Mouse (Mus musculus): ENCODE results near the gene Plcz1. TPM values are rescaled to one million over a fixed set of nuclear protein-coding genes. Genes with fewer than 3 reads are reported as not detected.
A peak's percentile ranks its signal among the peaks of the same experiment; 100 is the strongest.

The Plcz1 gene
- not detected for total RNA-seq (2021)
- long read RNA-seq, experiment 1 = 0 reads
- long read RNA-seq, experiment 2 = 0 reads

DNA sequence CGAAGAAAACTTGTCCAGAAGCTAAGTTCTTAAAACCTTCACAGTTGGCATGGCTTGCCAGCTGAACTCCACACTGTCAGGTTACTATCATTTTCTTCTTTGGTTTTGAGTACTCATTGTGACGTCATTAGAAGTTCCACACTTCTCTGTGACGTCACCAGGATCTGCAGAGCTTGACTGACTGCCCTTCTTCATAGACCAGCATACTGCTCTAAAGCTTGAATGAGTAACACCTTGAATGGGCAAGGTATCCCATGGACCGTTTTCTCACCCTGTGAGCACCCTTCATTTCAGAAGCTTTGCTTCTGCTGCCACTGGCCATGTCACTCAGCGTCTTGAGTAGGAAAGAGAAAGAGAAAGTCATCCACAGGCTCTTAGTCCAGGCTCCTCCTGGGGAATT, at the start of gene Plcz1:
TSS of gene Plcz1 (minus strand) at position 101 of the 400 bp plus-strand sequence.
- no peak for DNase-seq
- intact Hi-C loops (cut with DNase I) = no loop called here
- TF ChIP-seq CTCF (IDR thresholded peaks at IDR 0.05) = no peak
- no peak within 1 kb of the TSS for H3K27ac ChIP-seq
- no peak within 1 kb of the TSS for H3K4me3 ChIP-seq

GRCm38 (mm10) chr6:140089855-140090254, 48.6 kb upstream of the Plcz1 start:
- intact Hi-C loops (cut with DNase I) = no loop called here
- no peak for TF ChIP-seq CTCF (IDR thresholded peaks at IDR 0.05)
- Histone ChIP-seq H3K4me3 (no peak overlapping the region), H3K27ac (no peak overlapping the region)
- DNase-seq = no peak

DNA sequence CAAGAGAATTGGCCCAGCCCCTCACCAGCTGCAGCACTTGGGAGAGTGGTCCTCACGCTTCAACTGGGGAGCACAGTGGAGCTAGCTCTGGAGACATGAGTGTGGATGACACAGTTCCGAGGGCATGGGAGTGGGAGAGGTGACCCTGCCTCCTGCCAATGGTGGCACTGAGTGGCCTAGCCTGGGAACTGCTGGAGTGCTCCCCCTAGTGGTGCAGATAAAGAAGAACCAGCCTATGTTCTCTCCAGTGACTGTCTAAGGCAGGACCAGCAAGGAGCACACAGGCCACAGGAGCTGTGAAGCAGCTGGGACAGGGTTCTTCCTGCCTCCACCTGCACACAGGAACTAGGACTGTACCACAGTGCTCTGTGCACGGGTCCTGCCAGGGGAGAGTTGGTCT, 40.5 kb upstream of the Plcz1 start:
- no peak for DNase-seq
- intact Hi-C loops (cut with DNase I) = no loop called here
- TF ChIP-seq CTCF (IDR thresholded peaks at IDR 0.05) = peak; percentile 35

DNA sequence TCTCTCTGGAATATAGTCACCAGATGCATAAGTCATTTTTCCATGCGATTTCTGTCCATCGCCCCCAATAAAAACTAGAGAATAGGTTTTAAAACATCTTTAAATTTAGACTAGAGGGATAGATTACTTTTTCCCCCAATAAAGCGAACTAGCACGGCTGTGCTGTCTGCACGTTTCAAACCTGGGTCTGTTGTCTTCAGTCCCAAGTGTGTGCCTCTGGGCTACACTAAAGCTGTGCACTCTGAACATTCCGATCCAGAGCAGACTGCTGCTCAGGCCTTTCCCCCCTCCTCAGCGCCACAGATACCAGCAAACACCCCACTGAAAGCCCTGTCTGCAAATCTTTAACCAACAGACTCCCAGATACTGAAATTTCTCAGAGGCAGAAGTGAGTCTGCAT, 39.7 kb upstream of the Plcz1 start:
- H3K27ac ChIP-seq = no peak overlapping the region
- no peak for DNase-seq
- no peak overlapping the region; the same call in 1 of the 2 replicates for H3K4me3 ChIP-seq
- TF ChIP-seq CTCF (IDR thresholded peaks at IDR 0.05) = no peak
- intact Hi-C loops (cut with DNase I) = no loop called here

More for the DNA sequence above, 40.5 kb upstream of the Plcz1 start:
- Histone ChIP-seq H3K27ac (no peak overlapping the region), H3K4me3 (no peak overlapping the region)

- TF ChIP-seq CTCF (IDR thresholded peaks at IDR 0.05) = no peak
- no peak for DNase-seq
- H3K4me3 ChIP-seq = no peak overlapping the region
- H3K27ac ChIP-seq = no peak overlapping the region
- intact Hi-C loops (cut with DNase I) = no loop called here
Measured at GRCm38 (mm10) chr6:140069177-140069576, 27.9 kb upstream of the Plcz1 start.

DNA sequence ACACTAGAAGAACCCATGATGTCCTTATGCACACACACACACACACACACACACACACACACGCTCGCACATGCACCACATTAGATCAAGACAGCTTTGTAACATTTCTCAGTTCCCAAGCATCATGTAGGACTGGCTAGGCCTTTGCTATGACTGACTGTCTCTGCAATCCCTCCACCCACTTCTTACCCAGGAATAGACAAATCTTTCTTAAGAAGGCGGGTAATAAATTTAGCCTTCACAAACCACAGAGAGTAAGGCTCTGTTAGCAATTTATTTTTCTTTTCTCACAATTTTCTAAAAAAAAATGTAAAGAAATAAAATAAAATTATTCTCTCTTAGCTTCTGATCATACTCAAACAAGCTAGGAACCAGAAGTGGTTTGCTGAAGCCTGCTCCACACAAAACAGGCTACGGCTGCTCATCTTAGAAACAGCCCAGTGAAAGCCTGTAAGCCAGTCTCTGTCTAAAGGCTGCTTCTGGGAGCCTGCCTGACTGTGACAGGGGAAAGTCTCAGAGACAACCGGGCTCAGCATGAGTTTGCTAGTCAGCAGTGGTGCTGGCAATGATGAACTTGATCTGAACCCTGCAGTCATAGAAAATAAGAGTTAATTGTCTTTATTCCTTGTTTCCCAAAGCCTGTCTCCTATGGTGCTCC, 13.1 kb upstream of the Plcz1 start:
- Histone ChIP-seq H3K4me3 (no peak overlapping the region), H3K27ac (no peak overlapping the region)
- no peak for TF ChIP-seq CTCF (IDR thresholded peaks at IDR 0.05)
- intact Hi-C loops (cut with DNase I) = no loop called here
- DNase-seq = no peak

DNA sequence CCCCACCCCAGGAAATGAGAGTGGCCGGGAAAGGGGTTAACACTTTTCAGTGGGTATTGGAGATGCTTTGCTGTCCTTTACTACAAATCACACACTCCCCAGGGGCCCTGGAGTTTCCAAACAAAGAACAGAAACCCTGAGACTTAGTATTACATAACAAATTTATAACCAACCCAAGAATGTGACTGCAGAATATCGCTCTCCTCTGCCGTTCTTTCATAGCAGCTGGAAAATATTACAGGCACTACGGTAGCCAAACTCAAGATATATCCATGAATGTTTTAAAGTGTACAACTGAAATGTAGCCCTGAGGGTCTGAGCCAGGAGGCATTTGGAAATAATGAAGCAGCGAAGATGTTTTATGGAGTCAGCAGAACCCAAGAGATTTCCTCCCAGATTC, 10.2 kb upstream of the Plcz1 start:
- peak; percentile 45 for DNase-seq
- no peak for TF ChIP-seq CTCF (IDR thresholded peaks at IDR 0.05)
- Histone ChIP-seq H3K4me3 (no peak overlapping the region), H3K27ac (peak overlapping the region; percentile 29; the same call in 1 of the 2 replicates)
- intact Hi-C loops (cut with DNase I) = no loop called here

- H3K4me3 ChIP-seq = no peak within 1 kb of the TSS
- intact Hi-C loops (cut with DNase I) = no loop called here
- no peak for DNase-seq
- TF ChIP-seq CTCF (IDR thresholded peaks at IDR 0.05) = no peak
- no peak within 1 kb of the TSS for H3K27ac ChIP-seq
Measured at GRCm38 (mm10) chr6:140040952-140041351, 305 bp downstream of the Plcz1 start, which contains the start of gene Capza3. Capza3 (plus strand) TSS chr6:140041252.

DNA sequence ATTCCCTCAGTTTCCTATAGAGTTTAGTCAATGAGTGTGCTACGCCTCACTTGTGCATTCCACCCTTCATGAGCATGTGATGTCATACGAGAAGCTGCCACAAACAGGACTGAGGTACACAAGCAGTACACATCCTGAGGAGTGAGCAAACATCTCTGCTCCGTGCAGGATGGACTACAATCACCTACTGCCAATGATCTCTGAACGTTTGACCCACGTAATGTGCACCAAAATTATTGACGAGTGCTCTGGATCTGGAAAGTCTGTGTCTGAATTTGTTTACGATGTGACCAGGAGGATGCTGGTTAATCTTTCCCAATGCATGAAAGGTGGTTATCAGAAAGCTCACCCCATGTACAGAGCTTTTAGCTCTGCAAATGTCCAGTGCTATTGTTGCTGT, 16.9 kb downstream of the Plcz1 start:
- Histone ChIP-seq H3K27ac (no peak overlapping the region), H3K4me3 (no peak overlapping the region)
- intact Hi-C loops (cut with DNase I) = no loop called here
- no peak for TF ChIP-seq CTCF (IDR thresholded peaks at IDR 0.05)
- no peak for DNase-seq

- H3K4me3 ChIP-seq = no peak overlapping the region
- no peak for DNase-seq
- intact Hi-C loops (cut with DNase I) = no loop called here
- H3K27ac ChIP-seq = no peak overlapping the region
- no peak for TF ChIP-seq CTCF (IDR thresholded peaks at IDR 0.05)
Measured at GRCm38 (mm10) chr6:140005181-140005580, 36.1 kb downstream of the Plcz1 start.

DNA sequence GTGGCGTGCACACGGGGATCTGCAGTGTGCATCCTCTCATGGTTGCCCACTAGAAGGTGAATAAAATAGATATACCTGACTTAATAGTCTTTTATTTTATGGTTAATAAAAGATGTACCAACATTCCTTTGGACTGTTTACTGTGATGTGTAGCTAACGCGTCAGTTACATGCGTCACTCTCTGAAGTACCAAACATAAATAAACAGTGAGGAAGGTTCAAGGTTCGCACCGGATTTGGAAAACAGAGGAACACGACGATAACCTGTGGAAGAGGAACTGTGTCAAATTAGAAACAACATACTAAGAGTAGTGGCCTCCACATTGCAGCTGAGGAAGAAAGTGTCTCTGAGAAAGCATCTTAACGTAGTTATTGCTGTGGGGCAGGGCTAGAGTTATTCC, 51.7 kb downstream of the Plcz1 start:
- intact Hi-C loops (cut with DNase I) = no loop called here

GRCm38 (mm10) chr6:139989075-139989474, 52.2 kb downstream of the Plcz1 start:
- TF ChIP-seq CTCF (IDR thresholded peaks at IDR 0.05) = no peak
- intact Hi-C loops (cut with DNase I) = no loop called here
- H3K4me3 ChIP-seq = no peak overlapping the region
- no peak for DNase-seq
- H3K27ac ChIP-seq = no peak overlapping the region

More for the DNA sequence above, 51.7 kb downstream of the Plcz1 start:
- Histone ChIP-seq H3K27ac (no peak overlapping the region), H3K4me3 (no peak overlapping the region)
- no peak for DNase-seq
- no peak for TF ChIP-seq CTCF (IDR thresholded peaks at IDR 0.05)

DNA sequence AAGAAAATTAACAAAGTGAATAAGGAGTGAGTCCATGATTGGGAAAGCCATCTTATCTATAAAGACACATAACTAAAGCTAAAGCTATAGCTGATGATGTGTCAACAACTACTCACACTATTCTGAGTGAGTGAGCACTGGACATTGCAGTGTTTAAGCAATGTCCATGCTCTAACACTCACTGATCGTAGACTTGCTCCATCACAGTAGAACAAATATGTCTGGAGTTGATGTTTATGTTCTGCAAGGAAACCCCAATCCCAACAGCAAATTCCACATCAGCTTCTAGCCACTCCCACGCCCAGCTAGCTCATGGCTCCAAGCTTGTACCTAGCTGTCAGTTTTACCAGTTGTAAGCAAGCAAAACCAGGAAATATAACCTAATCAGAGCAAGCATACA, 54.7 kb downstream of the Plcz1 start:
- Histone ChIP-seq H3K4me3 (no peak overlapping the region), H3K27ac (no peak overlapping the region)
- DNase-seq = no peak
- TF ChIP-seq CTCF (IDR thresholded peaks at IDR 0.05) = no peak
- intact Hi-C loops (cut with DNase I) = no loop called here

GRCm38 (mm10) chr6:139984069-139984468, 57.2 kb downstream of the Plcz1 start:
- DNase-seq = no peak
- no peak overlapping the region for H3K4me3 ChIP-seq
- intact Hi-C loops (cut with DNase I) = no loop called here
- no peak overlapping the region for H3K27ac ChIP-seq
- no peak for TF ChIP-seq CTCF (IDR thresholded peaks at IDR 0.05)
